Mouse (Mus musculus) myocyte (in vitro differentiated cells): ENCODE measurements around the gene Art3. TPM values are rescaled to one million over a fixed set of nuclear protein-coding genes. Genes with fewer than 3 reads are reported as not detected.

Experiments used
- H3K27me3 ChIP-seq: one replicate; pipeline ENCODE4 v1.6.1; 2011; ENCODE audit not compliant: control insufficient read depth, insufficient read depth, insufficient read length
- H3K36me3 ChIP-seq: one replicate; pipeline ENCODE4 v1.6.1; 2011; ENCODE audit not compliant: control insufficient read depth, insufficient read depth
- H3K4me2 ChIP-seq: one replicate; pipeline ENCODE4 v1.6.1; 2011; ENCODE audit warnings: low read depth, control low read depth
- H3K4me3 ChIP-seq: one replicate; pipeline ENCODE4 v1.5.1; 2011; ENCODE audit warnings: mild to moderate bottlenecking, control low read depth, moderate library complexity
- H3K79me2 ChIP-seq: one replicate; pipeline ENCODE4 v1.6.1; 2011; ENCODE audit not compliant: control insufficient read depth, insufficient read depth
- H3ac ChIP-seq: one replicate; pipeline ENCODE4 v1.6.1; 2011; ENCODE audit not compliant: control insufficient read depth, insufficient read length
- CEBPB ChIP-seq: IDR thresholded peaks from 2 replicates; pipeline ENCODE4 v1.6.1; 2011; ENCODE audit warnings: mild to moderate bottlenecking, moderate library complexity; ENCODE audit not compliant: poor library complexity, insufficient read depth, severe bottlenecking
- E2F4 ChIP-seq: IDR thresholded peaks from one replicate; pipeline ENCODE4 v1.6.1; 2011; ENCODE audit warnings: mild to moderate bottlenecking, control low read depth, moderate library complexity; ENCODE audit not compliant: insufficient read depth
- MAX ChIP-seq: IDR thresholded peaks from one replicate; pipeline ENCODE4 v1.6.1; 2011; ENCODE audit warnings: low read depth, mild to moderate bottlenecking, control low read depth
- MYOD1 ChIP-seq, 3 experiments: IDR thresholded peaks; one replicate each; pipeline ENCODE4 v1.6.1; 2011; ENCODE audit warnings: control low read depth in 2 of 3, low read depth in 2 of 3, mild to moderate bottlenecking in 2 of 3, moderate library complexity in 1 of 3; ENCODE audit not compliant: insufficient read length in 2 of 3, control insufficient read depth in 1 of 3
- MYOG ChIP-seq, 3 experiments: IDR thresholded peaks; one replicate each; pipeline ENCODE4 v1.6.1; 2011; ENCODE audit warnings: control low read depth in 2 of 3, low read depth in 2 of 3, mild to moderate bottlenecking in 2 of 3; ENCODE audit not compliant: insufficient read length in 2 of 3, control insufficient read depth in 1 of 3, insufficient read depth in 1 of 3
- POLR2A ChIP-seq: IDR thresholded peaks from one replicate; pipeline ENCODE4 v1.6.1; 2011; ENCODE audit warnings: low read depth, mild to moderate bottlenecking, control low read depth, moderate library complexity; ENCODE audit not compliant: insufficient read length
- POLR2AphosphoS2 ChIP-seq: IDR thresholded peaks from one replicate; pipeline ENCODE4 v1.6.1; 2011; ENCODE audit warnings: low read depth, control low read depth; ENCODE audit not compliant: insufficient read length
- REST ChIP-seq: IDR thresholded peaks from one replicate; pipeline ENCODE4 v1.6.1; 2011; ENCODE audit warnings: mild to moderate bottlenecking, control low read depth, moderate library complexity; ENCODE audit not compliant: insufficient read depth, insufficient read length
- SRF ChIP-seq: IDR thresholded peaks from one replicate; pipeline ENCODE4 v1.6.1; 2011; ENCODE audit warnings: low read depth; ENCODE audit not compliant: control insufficient read depth, insufficient read length
- TCF12 ChIP-seq: IDR thresholded peaks from one replicate; pipeline ENCODE4 v1.6.1; 2011; ENCODE audit warnings: mild to moderate bottlenecking, control low read depth; ENCODE audit not compliant: poor library complexity, insufficient read depth, severe bottlenecking
- TCF3 ChIP-seq: IDR thresholded peaks from one replicate; pipeline ENCODE4 v1.6.1; 2011; ENCODE audit warnings: low read depth, control low read depth; ENCODE audit not compliant: insufficient read length
- USF1 ChIP-seq: IDR thresholded peaks from one replicate; pipeline ENCODE4 v1.6.1; 2011; ENCODE audit warnings: low read depth, mild to moderate bottlenecking, control low read depth, moderate library complexity
- polyA plus RNA-seq: library from polyadenylated mRNA; unstranded; fragments of >200 nt; fragmentation: generic; extraction: Trizol; gene quantifications from one replicate; pipeline ENCODE4 v1.2.1, GENCODE M21; 2012; ENCODE audit warnings: missing spikeins

The Art3 gene
- 3.8 TPM for polyA plus RNA-seq

GRCm38 (mm10) chr5:92331635-92332338, at the start of gene Art3:
Gene Art3, plus strand, starts transcription at chr5:92331827.
- H3K4me2 ChIP-seq, result peak within 1 kb of the TSS; percentile 67
- no peaks in the 10 kb centered on the region for H3K79me2 ChIP-seq
- no peak within 1 kb of the TSS for H3K4me3 ChIP-seq
- H3K36me3 ChIP-seq, result no peaks in the 10 kb centered on the region
- no peak for TF ChIP-seq MAX
- TF ChIP-seq POLR2AphosphoS2, result no peak
- no peak for TF ChIP-seq POLR2A
- no peak for TF ChIP-seq TCF12
- TF ChIP-seq E2F4, result no peak
- TF ChIP-seq MYOD1 (IDR thresholded peaks at IDR 0.05; ENCODE audit: control insufficient read depth in 1 of 3, insufficient read length in 2 of 3, low read depth in 2 of 3), result no peak
- TF ChIP-seq REST, result no peak
- TF ChIP-seq MYOG (IDR thresholded peaks at IDR 0.05; ENCODE audit: control insufficient read depth in 1 of 3, insufficient read depth in 1 of 3, insufficient read length in 2 of 3, low read depth in 2 of 3), result no peak
- no peaks in the 10 kb centered on the region for H3K27me3 ChIP-seq
- no peak within 1 kb of the TSS for H3ac ChIP-seq

DNA sequence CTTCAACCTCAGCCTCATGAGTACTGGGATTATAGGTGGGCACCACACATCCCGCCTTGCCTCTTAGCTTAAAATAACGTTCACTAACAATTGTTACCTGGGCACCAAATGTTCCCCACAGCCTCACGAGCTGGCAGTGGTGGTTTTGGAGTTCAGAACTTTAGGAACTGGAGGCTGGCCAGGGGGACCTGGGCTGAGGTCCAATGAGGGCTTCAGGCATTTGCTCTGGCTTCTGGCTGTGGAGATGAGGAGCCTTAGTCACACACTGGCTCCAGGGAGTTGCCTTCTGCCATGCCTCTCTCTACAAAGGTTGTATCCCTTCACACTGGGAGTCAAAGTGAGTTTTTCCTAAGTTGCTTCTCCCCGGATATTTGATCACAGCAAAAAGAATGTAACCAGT, 49.1 kb upstream of the Art3 start:
- Histone ChIP-seq H3K27me3 (no peaks in the 10 kb centered on the region), H3K4me2 (no peak overlapping the region), H3ac (no peak overlapping the region), H3K36me3 (peaks cover 20% of the 10 kb centered on the region), H3K79me2 (no peaks in the 10 kb centered on the region), H3K4me3 (no peak overlapping the region)
- TF ChIP-seq POLR2A (no peak), REST (no peak), POLR2AphosphoS2 (no peak), MYOD1 (IDR thresholded peaks at IDR 0.05; ENCODE audit: control insufficient read depth in 1 of 3, insufficient read length in 2 of 3, low read depth in 2 of 3) (no peak), USF1 (no peak), TCF3 (no peak), CEBPB (no peak), MYOG (IDR thresholded peaks at IDR 0.05; ENCODE audit: control insufficient read depth in 1 of 3, insufficient read depth in 1 of 3, insufficient read length in 2 of 3, low read depth in 2 of 3) (no peak), MAX (no peak), SRF (no peak), E2F4 (no peak), TCF12 (no peak)

DNA sequence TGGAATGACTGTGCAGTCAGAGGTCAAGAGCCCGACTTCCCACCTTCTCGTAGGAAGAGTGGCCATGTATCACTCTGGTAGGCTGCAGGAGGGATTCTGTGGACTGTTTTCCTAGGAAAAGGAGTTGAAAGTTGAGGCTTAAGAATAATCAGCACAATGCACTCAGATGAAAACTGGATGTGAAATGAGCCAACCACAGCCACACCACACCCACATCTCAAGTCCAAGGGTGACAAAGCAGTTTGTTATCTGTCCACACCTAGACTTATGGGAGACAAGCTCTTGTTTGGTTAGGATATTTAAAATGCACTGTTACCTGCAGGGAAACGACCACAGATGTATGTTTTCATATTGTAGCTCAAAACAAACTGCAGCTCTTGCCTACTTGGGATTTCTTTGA, 48.5 kb upstream of the Art3 start:
- Histone ChIP-seq H3K36me3 (peaks cover 21% of the 10 kb centered on the region), H3K4me2 (no peak overlapping the region), H3K4me3 (no peak overlapping the region), H3K79me2 (no peaks in the 10 kb centered on the region), H3K27me3 (no peaks in the 10 kb centered on the region), H3ac (no peak overlapping the region)
- TF ChIP-seq MYOD1 (IDR thresholded peaks at IDR 0.05; ENCODE audit: control insufficient read depth in 1 of 3, insufficient read length in 2 of 3, low read depth in 2 of 3), result no peak
- TF ChIP-seq TCF12, result no peak
- TF ChIP-seq MAX, result no peak
- no peak for TF ChIP-seq REST
- no peak for TF ChIP-seq MYOG (IDR thresholded peaks at IDR 0.05; ENCODE audit: control insufficient read depth in 1 of 3, insufficient read depth in 1 of 3, insufficient read length in 2 of 3, low read depth in 2 of 3)
- TF ChIP-seq POLR2AphosphoS2, result no peak
- no peak for TF ChIP-seq TCF3
- TF ChIP-seq POLR2A, result no peak
- TF ChIP-seq E2F4, result no peak
- no peak for TF ChIP-seq USF1
- no peak for TF ChIP-seq CEBPB
- TF ChIP-seq SRF, result no peak

DNA sequence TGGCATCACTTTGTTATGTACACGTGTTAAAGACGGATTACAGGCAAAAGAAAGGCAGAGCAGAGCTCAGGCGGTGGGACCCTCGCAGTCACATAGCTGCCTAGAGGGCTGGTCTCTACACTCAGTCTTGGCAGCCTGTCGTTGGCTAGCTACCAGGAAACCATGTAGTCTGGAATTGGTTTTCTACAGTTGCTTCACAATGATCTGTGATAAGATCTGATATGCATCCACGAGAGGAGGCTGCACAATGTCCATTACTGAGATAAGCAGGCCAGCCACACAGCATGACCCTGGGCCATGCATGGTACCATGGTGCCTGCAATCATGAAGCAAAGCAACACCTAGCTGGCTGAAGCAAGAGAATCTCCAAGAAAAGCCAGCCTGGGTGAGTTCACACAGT, 43.8 kb upstream of the Art3 start:
- Histone ChIP-seq H3K4me2 (no peak overlapping the region), H3K36me3 (peaks cover 44% of the 10 kb centered on the region), H3K27me3 (no peaks in the 10 kb centered on the region), H3K4me3 (no peak overlapping the region), H3K79me2 (no peaks in the 10 kb centered on the region), H3ac (no peak overlapping the region)
- no peak for TF ChIP-seq USF1
- no peak for TF ChIP-seq MYOD1 (IDR thresholded peaks at IDR 0.05; ENCODE audit: control insufficient read depth in 1 of 3, insufficient read length in 2 of 3, low read depth in 2 of 3)
- no peak for TF ChIP-seq POLR2AphosphoS2
- no peak for TF ChIP-seq MYOG (IDR thresholded peaks at IDR 0.05; ENCODE audit: control insufficient read depth in 1 of 3, insufficient read depth in 1 of 3, insufficient read length in 2 of 3, low read depth in 2 of 3)
- no peak for TF ChIP-seq POLR2A
- no peak for TF ChIP-seq CEBPB
- TF ChIP-seq TCF12, result no peak
- TF ChIP-seq MAX, result no peak
- TF ChIP-seq E2F4, result no peak
